Comparison of ENCODE assay signal across 9 mouse cellular contexts in the genomic region with DNA sequence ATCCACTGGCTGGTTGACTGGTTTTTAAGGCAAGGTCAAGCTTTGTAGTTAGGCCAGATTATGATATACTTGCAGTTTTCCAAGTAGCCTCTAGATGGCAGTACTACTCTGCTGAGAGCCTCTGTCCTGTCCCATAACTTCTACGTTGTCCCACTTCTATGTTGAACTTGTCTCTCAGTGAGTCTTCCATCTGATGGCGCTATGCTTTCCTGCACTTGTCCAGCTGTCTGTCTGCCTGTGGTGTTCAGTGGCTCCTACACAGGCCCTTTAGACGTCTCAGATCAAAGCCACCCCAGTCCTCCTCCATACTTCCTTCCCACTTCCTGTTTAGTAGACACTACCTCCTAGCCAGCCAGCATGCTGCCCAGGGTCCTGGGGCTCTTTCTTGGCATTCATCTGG. TPM values are rescaled to one million over a fixed set of nuclear protein-coding genes. Genes with fewer than 3 reads are reported as not detected.
DNase-seq lines count a peak whose midpoint lies in the region; ATAC-seq and TF ChIP-seq lines count a peak whose summit lies in the region.
"Had no signal": no experiment of that assay in that cellular context is flagged by ENCODE, and none has a peak within 500 bp of the region (broad histone marks: within the 10 kb centered on the region; RNA-seq: fewer than 3 reads in every experiment).

No protein-coding gene starts in this region.

- no peak for TF ChIP-seq POLR2A in MEL (IDR thresholded peaks at IDR 0.05; ENCODE audit: control insufficient read depth in 1 of 2, insufficient read depth in 1 of 2, low read depth in 1 of 2, low read length in 2 of 2, poor library complexity in 1 of 2)

- H3K4me2 ChIP-seq in hindbrain, embryonic 16.5 days (ENCODE audit: low read length): no peak overlapping the region
- no peak overlapping the region for H3K4me2 ChIP-seq in liver, embryonic 15.5 days
- H3K4me2 ChIP-seq in neural tube, embryonic 13.5 days: no peak overlapping the region
- H3K4me2 ChIP-seq: heart, embryonic 13.5 days had no signal

- no peak overlapping the region for H3K4me3 ChIP-seq in MEL (ENCODE audit: control insufficient read depth in 1 of 2, insufficient read depth in 1 of 2, low read depth in 2 of 2, low read length in 2 of 2)
- H3K4me3 ChIP-seq in hindbrain, embryonic 16.5 days (ENCODE audit: low read length): no peak overlapping the region
- H3K4me3 ChIP-seq in liver, embryonic 15.5 days (replicated peaks): no peak overlapping the region
- no peak overlapping the region for H3K4me3 ChIP-seq in neural tube, embryonic 13.5 days
- H3K4me3 ChIP-seq: heart, embryonic 13.5 days had no signal

- peak; percentile 43 to 88 (median 81); a peak in 5 of 6 replicates for TF ChIP-seq CTCF in MEL (IDR thresholded peaks at IDR 0.05 in 2 of 3, conservative IDR thresholded peaks at IDR 0.05 in 1 of 3; ENCODE audit: control insufficient read depth in 1 of 3, insufficient read depth in 1 of 3, low read depth in 2 of 3, low read length in 3 of 3, poor library complexity in 1 of 3, severe bottlenecking in 1 of 3)

- peak; percentile 79 for TF ChIP-seq RAD21 in MEL (IDR thresholded peaks at IDR 0.05; ENCODE audit: low read depth, low read length)

- peaks cover 0 to 2% of the 10 kb centered on the region in 2 experiments; a peak in 2 of 4 replicates for H3K36me3 ChIP-seq in MEL (ENCODE audit: control insufficient read depth in 1 of 2, insufficient read depth in 2 of 2, low read length in 2 of 2)
- H3K36me3 ChIP-seq in hindbrain, embryonic 16.5 days (ENCODE audit: control insufficient read depth, insufficient read depth, low read length): peaks cover 8% of the 10 kb centered on the region; the same call in 1 of the 2 replicates
- H3K36me3 ChIP-seq in liver, embryonic 15.5 days (replicated peaks): peaks cover 43% of the 10 kb centered on the region
- peaks cover 38% of the 10 kb centered on the region for H3K36me3 ChIP-seq in neural tube, embryonic 13.5 days

- 0 out of 4 replicates have a peak, but pooled peaks cover 0 to 4% of the 10 kb centered on the region in 2 experiments for H3K4me1 ChIP-seq in MEL (ENCODE audit: control insufficient read depth in 1 of 2, insufficient read depth in 2 of 2, low read length in 2 of 2)
- no peaks in the 10 kb centered on the region for H3K4me1 ChIP-seq in hindbrain, embryonic 16.5 days (ENCODE audit: control insufficient read depth, insufficient read depth, low read depth, low read length)
- H3K4me1 ChIP-seq in liver, embryonic 15.5 days (replicated peaks): peaks cover 5% of the 10 kb centered on the region; the same call in 1 of the 2 replicates
- H3K4me1 ChIP-seq in neural tube, embryonic 13.5 days (replicated peaks): no peaks in the 10 kb centered on the region

- H3K27me3 ChIP-seq in MEL (ENCODE audit: control insufficient read depth in 1 of 2, insufficient read depth in 2 of 2, low read length in 2 of 2): no peaks in the 10 kb centered on the region
- H3K27me3 ChIP-seq in hindbrain, embryonic 16.5 days (replicated peaks; ENCODE audit: control insufficient read depth, insufficient read depth, low read length): no peaks in the 10 kb centered on the region
- H3K27me3 ChIP-seq in liver, embryonic 15.5 days: no peaks in the 10 kb centered on the region
- no peaks in the 10 kb centered on the region for H3K27me3 ChIP-seq in neural tube, embryonic 13.5 days
- H3K27me3 ChIP-seq: heart, embryonic 13.5 days had no signal

- peak; percentile 65 for ATAC-seq in hindbrain, embryonic 16.5 days
- peak; percentile 40; the same call in 1 of the 2 replicates for ATAC-seq in liver, embryonic 15.5 days (ENCODE audit: insufficient read depth)
- ATAC-seq in neural tube, embryonic 13.5 days (ENCODE audit: low read depth): peak; percentile 36; the same call in 1 of the 2 replicates

- 33% methylated on average over 3 of the region's 3 CpGs for WGBS in hindbrain, embryonic 16.5 days
- 15% methylated on average over 3 of the region's 3 CpGs for WGBS in liver, embryonic 15.5 days (ENCODE audit: insufficient replicate concordance)
- WGBS in neural tube, embryonic 13.5 days: 45% methylated on average over 3 of the region's 3 CpGs

- no peak overlapping the region for H3K27ac ChIP-seq in MEL (ENCODE audit: control insufficient read depth, low read depth, low read length)
- H3K27ac ChIP-seq in hindbrain, embryonic 16.5 days (ENCODE audit: low read depth, low read length): no peak overlapping the region
- no peak overlapping the region for H3K27ac ChIP-seq in liver, embryonic 15.5 days (replicated peaks)
- no peak overlapping the region for H3K27ac ChIP-seq in neural tube, embryonic 13.5 days (replicated peaks)
- H3K27ac ChIP-seq: heart, embryonic 13.5 days had no signal

- H3K9ac ChIP-seq in MEL (ENCODE audit: control insufficient read depth, low read depth, low read length, poor library complexity, severe bottlenecking): no peak overlapping the region
- H3K9ac ChIP-seq in hindbrain, embryonic 16.5 days (ENCODE audit: low read depth, low read length): no peak overlapping the region
- no peak overlapping the region for H3K9ac ChIP-seq in liver, embryonic 15.5 days
- no peak overlapping the region for H3K9ac ChIP-seq in neural tube, embryonic 13.5 days
- H3K9ac ChIP-seq: heart, embryonic 13.5 days had no signal

- H3K79me2 ChIP-seq in MEL (ENCODE audit: control insufficient read depth, insufficient read depth, low read length, poor library complexity): no peaks in the 10 kb centered on the region

- H3K9me3 ChIP-seq in MEL (replicated peaks; ENCODE audit: insufficient read depth, low read length): no peaks in the 10 kb centered on the region
- no peaks in the 10 kb centered on the region for H3K9me3 ChIP-seq in hindbrain, embryonic 16.5 days (ENCODE audit: control insufficient read depth, low read length)
- H3K9me3 ChIP-seq in liver, embryonic 15.5 days (replicated peaks): no peaks in the 10 kb centered on the region
- no peaks in the 10 kb centered on the region for H3K9me3 ChIP-seq in neural tube, embryonic 13.5 days
- H3K9me3 ChIP-seq: heart, embryonic 13.5 days had no signal

- no peak for TF ChIP-seq EP300 in MEL (IDR thresholded peaks at IDR 0.05; ENCODE audit: low read depth in 1 of 2, low read length in 2 of 2)

- DNase-seq in layer of hippocampus, adult 11-12 months (ENCODE audit: low spot score): peak; percentile 51
- DNase-seq in layer of hippocampus, adult 8-10 months (ENCODE audit: low spot score in 2 of 2): no peak
- DNase-seq in MEL (ENCODE audit: low read depth, low spot score): peak; percentile 67
- DNase-seq in embryo, embryonic 9.5 days (ENCODE audit: extremely low spot score): peak; percentile 66
- DNase-seq in adrenal gland, adult 8-10 months: no peak

TF ChIP-seq in MEL, 35 proteins besides CTCF, POLR2A, EP300 and RAD21:
- TF ChIP-seq MXI1 (IDR thresholded peaks at IDR 0.05; ENCODE audit: low read depth, low read length) (no peak), SMC3 (IDR thresholded peaks at IDR 0.05; ENCODE audit: low read depth, low read length) (peak; percentile 58), ZC3H11A (IDR thresholded peaks at IDR 0.05; ENCODE audit: low read depth, low read length) (peak; percentile 52)

RNA-seq across cellular contexts. Expression of a gene that starts 17.6 kb away (rescaled TPM):
- total RNA-seq in layer of hippocampus, adult 8-10 months (2022): under 1 TPM in 1 of 4 experiments, not detected in 3; 0.26 TPM
- not detected in 2 replicates for total RNA-seq in MEL (2012; rRNA removed)
- under 1 TPM in 1 of 2 experiments, not detected in 1; 0.04 TPM for polyA plus RNA-seq in MEL (2012; ENCODE audit: insufficient read depth in 1 of 2, insufficient read length in 2 of 2, low read depth in 1 of 2, low replicate concordance in 2 of 2, missing spikeins in 1 of 2)
- polyA plus RNA-seq in hindbrain, embryonic 16.5 days (2015; fragmentation: Nextera tagmentation; extraction: Ambion mirVana): 0.12 and 0.14 TPM in 2 replicates
- not detected in 2 replicates for polyA plus RNA-seq in liver, embryonic 15.5 days (2015; fragmentation: Nextera tagmentation; extraction: Ambion mirVana)
- not detected in 2 replicates for polyA plus RNA-seq in neural tube, embryonic 13.5 days (2015; fragmentation: Nextera tagmentation; extraction: Ambion mirVana)
- not detected for total RNA-seq in adrenal gland, adult 8-10 months (2022)
- polyA plus RNA-seq: heart, embryonic 13.5 days had no signal

RNA-seq across cellular contexts. Expression of a gene that starts 37.3 kb away (rescaled TPM):
- under 1 TPM in 2 of 4 experiments, not detected in 2; 0.18 to 0.27 TPM for total RNA-seq in layer of hippocampus, adult 8-10 months (2022)
- 0.19 and 0.23 TPM in 2 replicates for total RNA-seq in MEL (2012; rRNA removed)
- polyA plus RNA-seq in MEL (2012; ENCODE audit: insufficient read depth in 1 of 2, insufficient read length in 2 of 2, low read depth in 1 of 2, low replicate concordance in 2 of 2, missing spikeins in 1 of 2): under 1 TPM in 1 of 2 experiments, not detected in 1; 0.43 TPM
- polyA plus RNA-seq in hindbrain, embryonic 16.5 days (2015; fragmentation: Nextera tagmentation; extraction: Ambion mirVana): 0.22 and 0.26 TPM in 2 replicates
- polyA plus RNA-seq in liver, embryonic 15.5 days (2015; fragmentation: Nextera tagmentation; extraction: Ambion mirVana): 0.13 and 0.24 TPM in 2 replicates
- 0.28 and 0.33 TPM in 2 replicates for polyA plus RNA-seq in neural tube, embryonic 13.5 days (2015; fragmentation: Nextera tagmentation; extraction: Ambion mirVana)
- total RNA-seq in adrenal gland, adult 8-10 months (2022): under 1 TPM in 2 of 4 experiments, not detected in 2; 0.15 to 0.17 TPM

RNA-seq across cellular contexts. Expression of a gene that starts 43.6 kb away (rescaled TPM):
- total RNA-seq in layer of hippocampus, adult 8-10 months (2022): 10 to 100 TPM; 40.2 to 45.7 (median 44.2) TPM
- total RNA-seq in MEL (2012; rRNA removed): 330 and 394 TPM in 2 replicates
- polyA plus RNA-seq in MEL (2012; ENCODE audit: insufficient read depth in 1 of 2, insufficient read length in 2 of 2, low read depth in 1 of 2, low replicate concordance in 2 of 2, missing spikeins in 1 of 2): 100 to 1,000 TPM in 1 of 2 experiments, not detected in 1; 684 TPM
- polyA plus RNA-seq in hindbrain, embryonic 16.5 days (2015; fragmentation: Nextera tagmentation; extraction: Ambion mirVana): 23.0 and 31.4 TPM in 2 replicates
- polyA plus RNA-seq in liver, embryonic 15.5 days (2015; fragmentation: Nextera tagmentation; extraction: Ambion mirVana): 79.4 and 99.7 TPM in 2 replicates
- 24.2 and 25.0 TPM in 2 replicates for polyA plus RNA-seq in neural tube, embryonic 13.5 days (2015; fragmentation: Nextera tagmentation; extraction: Ambion mirVana)
- 10 to 100 TPM; 82.8 to 96.1 (median 90.0) TPM for total RNA-seq in adrenal gland, adult 8-10 months (2022)

Comparison
In these comparisons a context has a peak if more than half of its experiments do, and no peak if none do; other contexts are left out.
1. DNase-seq: peak in layer of hippocampus, adult 11-12 months (single experiment), MEL (single experiment) and embryo, embryonic 9.5 days (single experiment); none in layer of hippocampus, adult 8-10 months (0 of 2) and adrenal gland, adult 8-10 months (single experiment).
2. Peak in every context shown above with its lines, with median percentiles within 50 percentile points of each other: ATAC-seq.